Mouse (Mus musculus) embryonic fibroblast, embryonic 13.5 days (primary cell): ENCODE results near the gene Hjurp.

Source experiments
- CTCF ChIP-seq: IDR thresholded peaks from 2 replicates; pipeline ENCODE4 v1.5.1; 2011; ENCODE audit warnings: mild to moderate bottlenecking, control low read depth, low read length, moderate library complexity, borderline replicate concordance; ENCODE audit not compliant: insufficient read depth
- POLR2A ChIP-seq: IDR thresholded peaks from 2 replicates; pipeline ENCODE4 v1.6.1; 2011; ENCODE audit warnings: low read depth, mild to moderate bottlenecking, control low read depth, low read length, moderate library complexity

DNA sequence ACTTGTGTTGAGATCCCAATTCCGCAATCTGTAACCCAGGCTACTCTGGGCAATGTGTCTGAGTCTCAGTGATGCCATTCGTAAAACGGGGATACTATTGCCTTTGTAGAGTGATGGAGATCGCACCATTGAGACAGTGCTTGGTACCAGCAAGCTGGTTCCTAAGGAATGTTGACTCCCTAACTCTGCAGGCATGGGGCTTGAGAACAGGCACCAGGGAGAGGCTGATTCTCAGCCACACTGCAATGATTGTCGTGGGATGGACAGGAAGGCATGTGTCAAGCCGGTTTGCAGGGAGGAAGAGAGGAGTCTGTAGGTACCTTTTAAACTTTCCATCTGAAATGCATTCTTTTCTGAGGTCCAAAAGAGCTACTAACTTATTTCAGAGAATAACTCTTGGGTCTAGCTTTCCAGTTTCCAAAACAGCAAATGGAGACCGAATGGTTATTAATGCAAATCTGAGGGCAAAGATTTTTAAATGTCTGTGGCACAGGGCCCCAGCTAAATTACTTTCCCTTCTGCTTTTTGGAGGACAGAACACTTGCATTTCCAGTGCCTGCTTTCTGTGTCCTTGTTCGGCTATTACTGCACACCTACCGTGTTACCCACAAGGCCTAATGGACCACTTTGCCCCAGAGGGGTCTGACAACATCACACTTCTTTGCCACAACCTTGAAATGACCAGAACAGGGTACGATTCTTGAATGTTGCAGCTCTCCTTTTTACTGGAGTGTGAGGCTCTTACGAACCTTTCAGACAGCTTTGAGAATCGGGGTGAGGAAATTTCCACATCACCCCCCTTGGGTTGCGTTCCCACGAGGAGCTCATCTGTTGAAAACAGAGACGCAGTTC lies 6.2 kb upstream of the Hjurp start:
- TF ChIP-seq CTCF, result no peak
- TF ChIP-seq POLR2A, result no peak
